Mouse (Mus musculus): ENCODE measurements at regions not wholly inside any gene's neighbourhood (a gene's known extent, or its start where the extent isn't known, plus 50 kb on each side); places are given as distances from the start of the nearest gene placed in this dataset. TPM values are rescaled to one million over a fixed set of nuclear protein-coding genes. Genes with fewer than 3 reads are reported as not detected.

DNA sequence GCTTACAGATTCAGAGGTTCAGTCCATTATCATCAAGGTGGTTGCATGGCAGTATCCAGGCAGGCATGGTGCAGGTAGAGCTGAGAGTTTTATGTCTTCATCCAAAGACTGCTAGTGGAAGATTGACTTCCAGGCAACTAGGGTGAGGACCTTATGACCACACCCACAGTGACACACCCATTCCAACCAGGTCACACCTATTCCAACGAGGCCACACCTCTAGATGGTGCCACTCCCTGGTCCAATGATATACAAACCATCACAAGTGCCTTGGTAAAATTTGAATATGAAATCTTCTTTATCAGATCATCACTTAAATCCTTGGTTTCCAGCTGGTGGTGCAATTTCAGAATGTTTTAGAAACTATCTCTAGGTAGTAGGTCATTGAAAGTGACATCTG is 61.1 kb upstream of the Adgra3 start:
- Histone ChIP-seq H3K27ac (no peak overlapping the region), H3K9ac (no peak overlapping the region), H3K36me3 (no peaks in the 10 kb centered on the region), H3K4me2 (no peak overlapping the region), H3K4me1 (no peaks in the 10 kb centered on the region), H3K4me3 (replicated peaks) (no peak overlapping the region), H3K9me3 (no peaks in the 10 kb centered on the region), H3K27me3 (replicated peaks) (no peaks in the 10 kb centered on the region)
- 50% methylated on average over 1 of the region's 1 CpGs for WGBS
- ATAC-seq (ENCODE audit: insufficient read depth, low FRiP score, low read depth), result no peak

Small RNAs in the stretch of these regions (microRNA-seq; reads per million reads assigned to microRNA genes)
- not detected for gene Mir8117
